Mouse (Mus musculus) cerebellum, adult 9-11 months (tissue): ENCODE measurements at regions not wholly inside any gene's neighbourhood (a gene's known extent, or its start where the extent isn't known, plus 50 kb on each side); places are given as distances from the start of the nearest gene placed in this dataset.
"Not testable (repeated sequence)": the region's sequence is repeated elsewhere in the genome, so short reads cannot be mapped to it uniquely, and the experiment has no call there.

Source experiments
- DNase-seq: peaks from one replicate; pipeline ENCODE4 v3.0.0; 2022

DNA sequence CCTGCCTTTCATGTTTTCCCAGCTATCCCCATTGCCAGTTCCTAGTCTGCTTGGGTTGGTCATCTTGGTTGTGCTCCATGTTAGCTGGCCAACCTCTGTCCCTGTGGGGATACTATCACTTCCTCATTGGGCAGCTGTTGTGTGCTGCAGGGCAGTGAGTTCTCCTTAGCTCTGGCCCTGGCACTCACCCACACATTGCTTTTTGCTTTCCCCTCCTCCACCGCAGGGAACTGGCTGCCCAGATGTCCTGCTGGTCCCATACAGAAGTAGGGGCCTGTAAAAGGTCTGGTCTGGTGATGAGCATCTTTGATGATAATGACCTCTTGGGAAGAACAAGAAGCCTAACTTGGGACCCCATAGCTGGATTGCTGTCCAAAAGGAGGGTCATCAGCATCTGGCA, 308.2 kb upstream of the Gm21863 start:
- peak; percentile 2 for DNase-seq

DNA sequence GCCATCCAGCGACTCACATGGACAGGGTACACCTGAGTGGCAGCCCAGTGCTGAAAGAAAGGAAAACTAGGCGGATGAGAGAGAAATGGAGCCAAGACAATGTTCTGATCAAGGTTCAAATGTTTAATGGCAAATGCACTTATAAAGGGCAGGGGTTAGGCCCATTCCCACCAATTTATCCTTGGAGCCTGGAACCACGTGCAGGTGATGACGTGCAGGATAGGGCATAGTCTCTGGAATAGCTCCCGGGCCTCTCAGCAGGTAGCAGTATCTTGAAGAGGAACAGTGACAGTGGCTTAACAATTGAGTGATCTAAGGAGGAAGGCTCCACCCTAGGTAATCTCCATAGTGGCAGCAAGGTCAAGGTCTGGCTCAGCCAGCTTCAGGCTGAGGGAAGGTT, 285.8 kb upstream of the Gm21863 start:
- DNase-seq: not testable (repeated sequence)

DNA sequence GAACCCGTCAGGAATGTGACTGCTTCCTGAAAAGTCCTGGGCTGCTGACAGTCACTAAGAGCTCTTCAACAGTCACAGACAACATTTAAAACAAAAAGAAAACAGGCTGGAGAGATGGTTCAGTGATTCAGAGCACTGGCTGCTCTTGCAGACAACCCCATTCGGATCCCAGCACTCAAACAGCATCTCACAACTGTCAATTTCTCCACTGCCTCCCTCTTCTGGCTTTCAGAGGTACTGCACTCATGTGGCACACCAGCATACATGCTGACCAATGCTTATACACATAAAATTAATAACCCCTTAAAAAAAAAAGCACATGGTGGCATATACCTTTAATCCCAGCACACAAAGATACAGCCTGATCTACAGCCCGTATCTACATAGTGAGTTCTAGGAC, 283.7 kb upstream of the Gm21863 start:
- DNase-seq: not testable (repeated sequence)
